Mouse (Mus musculus) kidney, adult 2 months (tissue): ENCODE measurements around the gene Pde4d.

Source experiments
- CTCF ChIP-seq: fragments of 200-500 bp; conservative IDR thresholded peaks from 2 replicates; pipeline ENCODE4 v1.5.1; 2011; ENCODE audit warnings: low read depth, mild to moderate bottlenecking, control low read depth, low read length, moderate library complexity, mixed read lengths; ENCODE audit not compliant: insufficient read depth, insufficient read length
- POLR2A ChIP-seq: fragments of 200-500 bp; IDR thresholded peaks from one replicate; pipeline ENCODE4 v1.6.1; 2011; ENCODE audit warnings: low read depth, low read length, control low read depth

DNA sequence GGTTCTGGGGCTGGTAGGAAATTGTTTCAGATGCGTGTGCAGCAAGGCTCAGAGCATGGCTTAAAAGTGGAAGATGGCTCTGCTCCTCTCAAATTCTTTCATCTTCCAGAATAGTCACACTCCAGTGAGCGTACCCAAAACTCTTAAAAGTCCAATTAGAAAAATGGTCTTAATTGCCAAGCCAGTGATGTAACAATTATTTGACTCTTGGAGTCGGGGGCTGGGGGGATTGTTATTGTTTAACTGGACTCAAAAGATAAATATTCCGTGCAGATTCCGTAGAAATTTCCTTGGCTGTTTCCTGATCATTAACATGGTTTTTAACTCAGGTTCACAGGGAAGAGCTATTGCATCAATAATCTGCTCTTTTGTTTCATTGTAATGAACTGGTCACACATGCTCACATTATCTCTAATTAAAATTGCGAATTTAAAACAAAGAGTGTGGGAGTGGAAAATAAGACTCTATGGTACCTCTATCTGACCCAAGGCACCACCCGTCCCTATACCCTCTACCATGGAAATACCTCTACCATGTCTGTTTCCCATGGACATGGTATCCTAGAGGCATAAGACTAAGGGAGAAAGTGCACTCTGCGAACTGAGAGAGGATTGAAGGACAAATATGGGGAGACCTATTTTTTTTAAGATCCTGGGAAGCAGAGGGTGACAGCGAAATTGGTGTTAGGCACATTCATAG, 1159.5 kb downstream of the Pde4d start:
- TF ChIP-seq POLR2A: no peak
- TF ChIP-seq CTCF: no peak
